Mouse (Mus musculus): Measurements from ENCODE around the gene Clec5a. TPM values are rescaled to one million over a fixed set of nuclear protein-coding genes. Genes with fewer than 3 reads are reported as not detected.

Clec5a gene
- polyA plus RNA-seq, 1 experiment from 2014 or later: 0.37 TPM

- DNase-seq (ENCODE audit: low spot score, missing footprints) (no peak), ATAC-seq (ENCODE audit: low FRiP score) (no peak)
- H3K9ac ChIP-seq (ENCODE audit: low read length): no peak overlapping the region
- no peaks in the 10 kb centered on the region for H3K36me3 ChIP-seq (ENCODE audit: control insufficient read depth, insufficient read depth, low read length)
- no peaks in the 10 kb centered on the region for H3K27me3 ChIP-seq (ENCODE audit: control insufficient read depth, insufficient read depth, low read length)
- WGBS: 75% methylated on average over 3 of the region's 3 CpGs
- no peak overlapping the region for H3K4me3 ChIP-seq (ENCODE audit: low read depth, low read length)
- H3K9me3 ChIP-seq (ENCODE audit: control insufficient read depth, low read length): no peaks in the 10 kb centered on the region
- no peak overlapping the region for H3K27ac ChIP-seq (ENCODE audit: low read depth, low read length)
- no peaks in the 10 kb centered on the region for H3K4me1 ChIP-seq (ENCODE audit: control insufficient read depth, insufficient read depth, low read length)
- H3K4me2 ChIP-seq: no peak overlapping the region
Observed at GRCm38 (mm10) chr6:40594804-40595550, 9.4 kb upstream of the Clec5a start.

- DNase-seq (ENCODE audit: low spot score, missing footprints): no peak
- Histone ChIP-seq H3K9ac (ENCODE audit: low read length) (no peak overlapping the region), H3K27ac (ENCODE audit: low read depth, low read length) (no peak overlapping the region), H3K9me3 (ENCODE audit: control insufficient read depth, low read length) (no peaks in the 10 kb centered on the region), H3K36me3 (ENCODE audit: control insufficient read depth, insufficient read depth, low read length) (no peaks in the 10 kb centered on the region), H3K4me1 (ENCODE audit: control insufficient read depth, insufficient read depth, low read length) (no peaks in the 10 kb centered on the region), H3K4me3 (ENCODE audit: low read depth, low read length) (no peak overlapping the region), H3K27me3 (ENCODE audit: control insufficient read depth, insufficient read depth, low read length) (no peaks in the 10 kb centered on the region), H3K4me2 (no peak overlapping the region)
- ATAC-seq (ENCODE audit: low FRiP score): no peak
- WGBS: 94% methylated on average over 2 of the region's 2 CpGs
Observed at GRCm38 (mm10) chr6:40588346-40588745, 2.7 kb upstream of the Clec5a start.

- no peaks in the 10 kb centered on the region for H3K9me3 ChIP-seq (ENCODE audit: control insufficient read depth, low read length)
- no peaks in the 10 kb centered on the region for H3K27me3 ChIP-seq (ENCODE audit: control insufficient read depth, insufficient read depth, low read length)
- H3K4me2 ChIP-seq: no peak overlapping the region
- H3K36me3 ChIP-seq (ENCODE audit: control insufficient read depth, insufficient read depth, low read length): no peaks in the 10 kb centered on the region
- H3K4me1 ChIP-seq (ENCODE audit: control insufficient read depth, insufficient read depth, low read length): no peaks in the 10 kb centered on the region
- no peak overlapping the region for H3K4me3 ChIP-seq (ENCODE audit: low read depth, low read length)
- H3K9ac ChIP-seq (ENCODE audit: low read length): no peak overlapping the region
- no peak for ATAC-seq (ENCODE audit: low FRiP score)
- 90% methylated on average over 6 of the region's 6 CpGs for WGBS
- no peak for DNase-seq (ENCODE audit: low spot score, missing footprints)
- no peak overlapping the region for H3K27ac ChIP-seq (ENCODE audit: low read depth, low read length)
Observed at GRCm38 (mm10) chr6:40584336-40584735, 1.3 kb downstream of the Clec5a start.

GRCm38 (mm10) chr6:40576305-40576704, 9.3 kb downstream of the Clec5a start:
- H3K4me2 ChIP-seq: no peak overlapping the region
- H3K36me3 ChIP-seq (ENCODE audit: control insufficient read depth, insufficient read depth, low read length): no peaks in the 10 kb centered on the region
- H3K4me3 ChIP-seq (ENCODE audit: low read depth, low read length): no peak overlapping the region
- H3K27ac ChIP-seq (ENCODE audit: low read depth, low read length): no peak overlapping the region
- 83% methylated on average over 1 of the region's 1 CpGs for WGBS
- ATAC-seq (ENCODE audit: low FRiP score) (no peak), DNase-seq (ENCODE audit: low spot score, missing footprints) (no peak)
- no peak overlapping the region for H3K9ac ChIP-seq (ENCODE audit: low read length)
- no peaks in the 10 kb centered on the region for H3K27me3 ChIP-seq (ENCODE audit: control insufficient read depth, insufficient read depth, low read length)
- H3K4me1 ChIP-seq (ENCODE audit: control insufficient read depth, insufficient read depth, low read length): no peaks in the 10 kb centered on the region
- H3K9me3 ChIP-seq (ENCODE audit: control insufficient read depth, low read length): no peaks in the 10 kb centered on the region

- H3K4me2 ChIP-seq: no peak overlapping the region
- H3K4me3 ChIP-seq (ENCODE audit: low read depth, low read length): no peak overlapping the region
- ATAC-seq (ENCODE audit: low FRiP score) (no peak), DNase-seq (ENCODE audit: low spot score, missing footprints) (no peak)
- 70% methylated on average over 3 of the region's 3 CpGs for WGBS
- H3K4me1 ChIP-seq (ENCODE audit: control insufficient read depth, insufficient read depth, low read length): no peaks in the 10 kb centered on the region
- no peaks in the 10 kb centered on the region for H3K27me3 ChIP-seq (ENCODE audit: control insufficient read depth, insufficient read depth, low read length)
- no peaks in the 10 kb centered on the region for H3K36me3 ChIP-seq (ENCODE audit: control insufficient read depth, insufficient read depth, low read length)
- H3K9me3 ChIP-seq (ENCODE audit: control insufficient read depth, low read length): no peaks in the 10 kb centered on the region
- H3K27ac ChIP-seq (ENCODE audit: low read depth, low read length): no peak overlapping the region
- no peak overlapping the region for H3K9ac ChIP-seq (ENCODE audit: low read length)
Observed at GRCm38 (mm10) chr6:40573618-40574017, 12.0 kb downstream of the Clec5a start.

GRCm38 (mm10) chr6:40569187-40569586, 16.4 kb downstream of the Clec5a start, which contains the start of gene Olfr460:
Gene Olfr460 (plus strand): TSS chr6:40569487.
- Histone ChIP-seq H3K4me3 (ENCODE audit: low read depth, low read length) (no peak within 1 kb of the TSS), H3K4me2 (no peak within 1 kb of the TSS), H3K27me3 (ENCODE audit: control insufficient read depth, insufficient read depth, low read length) (no peaks in the 10 kb centered on the region), H3K4me1 (ENCODE audit: control insufficient read depth, insufficient read depth, low read length) (no peaks in the 10 kb centered on the region), H3K27ac (ENCODE audit: low read depth, low read length) (no peak within 1 kb of the TSS), H3K9ac (ENCODE audit: low read length) (no peak within 1 kb of the TSS), H3K9me3 (ENCODE audit: control insufficient read depth, low read length) (no peaks in the 10 kb centered on the region), H3K36me3 (ENCODE audit: control insufficient read depth, insufficient read depth, low read length) (no peaks in the 10 kb centered on the region)
- no peak for DNase-seq (ENCODE audit: low spot score, missing footprints)
- WGBS: 93% methylated on average over 3 of the region's 3 CpGs
- no peak for ATAC-seq (ENCODE audit: low FRiP score)

- no peak within 1 kb of the TSS for H3K4me3 ChIP-seq (ENCODE audit: low read depth, low read length)
- no peak for ATAC-seq (ENCODE audit: low FRiP score)
Observed at GRCm38 (mm10) chr6:40554950-40555349, 30.7 kb downstream of the Clec5a start, which contains the start of gene Olfr461. Gene Olfr461 (minus strand): TSS chr6:40555050.

GRCm38 (mm10) chr6:40544690-40545089, 40.9 kb downstream of the Clec5a start:
- H3K36me3 ChIP-seq (ENCODE audit: control insufficient read depth, insufficient read depth, low read length): no peaks in the 10 kb centered on the region
- no peaks in the 10 kb centered on the region for H3K4me1 ChIP-seq (ENCODE audit: control insufficient read depth, insufficient read depth, low read length)
- 85% methylated on average over 10 of the region's 10 CpGs for WGBS
- no peak overlapping the region for H3K4me2 ChIP-seq
- H3K9me3 ChIP-seq (ENCODE audit: control insufficient read depth, low read length): no peaks in the 10 kb centered on the region
- DNase-seq (ENCODE audit: low spot score, missing footprints): no peak
- H3K9ac ChIP-seq (ENCODE audit: low read length): no peak overlapping the region
- H3K27me3 ChIP-seq (ENCODE audit: control insufficient read depth, insufficient read depth, low read length): no peaks in the 10 kb centered on the region
- H3K27ac ChIP-seq (ENCODE audit: low read depth, low read length): no peak overlapping the region
- H3K4me3 ChIP-seq (ENCODE audit: low read depth, low read length): no peak overlapping the region
- no peak for ATAC-seq (ENCODE audit: low FRiP score)

More at GRCm38 (mm10) chr6:40554950-40555349, 30.7 kb downstream of the Clec5a start, which contains the start of gene Olfr461:
- Histone ChIP-seq H3K4me1 (ENCODE audit: control insufficient read depth, insufficient read depth, low read length) (no peaks in the 10 kb centered on the region), H3K27me3 (ENCODE audit: control insufficient read depth, insufficient read depth, low read length) (no peaks in the 10 kb centered on the region), H3K9ac (ENCODE audit: low read length) (no peak within 1 kb of the TSS), H3K9me3 (ENCODE audit: control insufficient read depth, low read length) (no peaks in the 10 kb centered on the region), H3K4me2 (no peak within 1 kb of the TSS), H3K27ac (ENCODE audit: low read depth, low read length) (no peak within 1 kb of the TSS), H3K36me3 (ENCODE audit: control insufficient read depth, insufficient read depth, low read length) (no peaks in the 10 kb centered on the region)
- no peak for DNase-seq (ENCODE audit: low spot score, missing footprints)
- WGBS: 76% methylated on average over 2 of the region's 2 CpGs
